ENCODE assay signal across 8 mouse cellular contexts in the genomic region with DNA sequence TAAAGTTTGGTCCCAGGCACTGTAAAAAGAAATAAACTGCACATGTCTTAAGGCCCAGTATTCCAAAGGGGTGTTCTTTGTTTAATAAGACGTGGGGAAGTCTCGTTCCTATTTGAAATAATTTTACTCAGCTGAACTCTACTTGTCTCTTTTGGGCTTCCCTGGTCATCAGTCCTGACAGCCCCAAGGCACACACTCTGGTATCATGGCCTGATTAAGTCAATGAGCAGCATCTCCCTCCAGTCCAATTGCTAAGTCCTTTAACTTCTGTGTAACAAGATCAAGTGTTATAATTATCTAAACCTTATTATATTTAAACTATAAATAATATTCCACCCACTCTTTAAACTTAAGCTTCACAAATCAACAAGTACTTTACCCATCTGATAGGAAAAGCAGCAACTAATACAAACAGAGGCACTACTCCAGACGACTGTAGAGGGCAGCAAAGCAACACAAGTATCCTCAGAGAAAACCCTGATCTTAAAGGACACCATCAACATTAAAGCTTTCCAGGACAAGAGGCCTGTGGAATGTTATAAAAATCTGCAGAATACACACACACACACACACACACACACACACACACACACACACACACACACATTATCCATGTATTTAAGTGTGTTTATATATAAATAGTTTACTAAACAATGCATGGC. TPM values are rescaled to one million over a fixed set of nuclear protein-coding genes. Genes with fewer than 3 reads are reported as not detected.
A peak's percentile ranks its signal among the peaks of the same experiment; 100 is the strongest.
DNase-seq lines count a peak whose midpoint lies in the region; ATAC-seq and TF ChIP-seq lines count a peak whose summit lies in the region.

No protein-coding gene starts in this region.

- H3K27me3 ChIP-seq in heart, adult 2 months (ENCODE audit: control insufficient read depth, insufficient read depth, low read length) = no peaks in the 10 kb centered on the region
- no peaks in the 10 kb centered on the region for H3K27me3 ChIP-seq in hindbrain, embryonic 12.5 days
- H3K27me3 ChIP-seq in midbrain, postnatal 0 days (ENCODE audit: insufficient read depth, low read length) = no peaks in the 10 kb centered on the region

- no peaks in the 10 kb centered on the region for H3K79me2 ChIP-seq in heart, adult 2 months (replicated peaks; ENCODE audit: control insufficient read depth, insufficient read depth, low read length)

- no peaks in the 10 kb centered on the region for H3K4me1 ChIP-seq in heart, adult 2 months (ENCODE audit: control insufficient read depth, insufficient read depth, low read length)
- peaks cover 5% of the 10 kb centered on the region; the same call in 1 of the 2 replicates for H3K4me1 ChIP-seq in hindbrain, embryonic 12.5 days
- H3K4me1 ChIP-seq in midbrain, postnatal 0 days (ENCODE audit: insufficient read depth, low read length) = no peaks in the 10 kb centered on the region

- no peak overlapping the region for H3K9ac ChIP-seq in heart, adult 2 months (ENCODE audit: low read depth, low read length)
- no peak overlapping the region for H3K9ac ChIP-seq in hindbrain, embryonic 12.5 days
- H3K9ac ChIP-seq in midbrain, postnatal 0 days (replicated peaks; ENCODE audit: low read length, poor library complexity, severe bottlenecking) = no peak overlapping the region

- TF ChIP-seq CTCF in heart, adult 2 months (IDR thresholded peaks at IDR 0.05) = peak; percentile 78
- TF ChIP-seq CTCF in midbrain, postnatal 0 days (IDR thresholded peaks at IDR 0.05) = peak; percentile 89

- H3K4me2 ChIP-seq in hindbrain, embryonic 12.5 days (replicated peaks) = no peak overlapping the region
- H3K4me2 ChIP-seq in midbrain, postnatal 0 days (ENCODE audit: low read depth, low read length, poor library complexity, severe bottlenecking) = no peak overlapping the region

- ATAC-seq in hindbrain, embryonic 12.5 days (ENCODE audit: low FRiP score) = peak; percentile 66
- peak; percentile 52 for ATAC-seq in midbrain, postnatal 0 days (ENCODE audit: low FRiP score)

- intact Hi-C loops in heart, adult 2 months (cut with DNase I) = no loop called here

- H3K9me3 ChIP-seq in hindbrain, embryonic 12.5 days (replicated peaks) = no peaks in the 10 kb centered on the region
- no peaks in the 10 kb centered on the region for H3K9me3 ChIP-seq in midbrain, postnatal 0 days (ENCODE audit: low read length)

- no peak overlapping the region for H3K4me3 ChIP-seq in heart, adult 2 months
- no peak overlapping the region for H3K4me3 ChIP-seq in hindbrain, embryonic 12.5 days
- no peak overlapping the region for H3K4me3 ChIP-seq in midbrain, postnatal 0 days (ENCODE audit: low read depth, low read length)

- H3K27ac ChIP-seq in heart, adult 2 months = no peak overlapping the region
- no peak overlapping the region for H3K27ac ChIP-seq in hindbrain, embryonic 12.5 days
- H3K27ac ChIP-seq in midbrain, postnatal 0 days (ENCODE audit: low read depth, low read length) = no peak overlapping the region

- DNase-seq in heart, adult 2 months = peak; percentile 14 to 31
- DNase-seq in heart, adult 11 months = no peak
- peak; percentile 59 for DNase-seq in ZHBTc4 (ENCODE audit: low read depth, low spot score)
- peak; percentile 31 for DNase-seq in embryo, embryonic 11.5 days (ENCODE audit: low read depth, low spot score)
- peak; percentile 60 to 65 for DNase-seq in layer of hippocampus, postnatal 10 days (ENCODE audit: low spot score in 2 of 2)
- peak; percentile 88 for DNase-seq in midbrain, postnatal 0 days (ENCODE audit: low spot score)
- no peak for DNase-seq in spleen, postnatal 10 days (ENCODE audit: low spot score in 2 of 2)

- no peaks in the 10 kb centered on the region; the same call in 1 of the 2 replicates for H3K36me3 ChIP-seq in heart, adult 2 months (ENCODE audit: control insufficient read depth, insufficient read depth, low read length)
- H3K36me3 ChIP-seq in hindbrain, embryonic 12.5 days = no peaks in the 10 kb centered on the region
- H3K36me3 ChIP-seq in midbrain, postnatal 0 days (ENCODE audit: insufficient read depth, low read length) = no peaks in the 10 kb centered on the region

- WGBS in heart, adult 2 months = 47% methylated on average over 3 of the region's 3 CpGs
- WGBS in hindbrain, embryonic 12.5 days = 60% methylated on average over 3 of the region's 3 CpGs
- WGBS in midbrain, postnatal 0 days = 52% methylated on average over 3 of the region's 3 CpGs

- TF ChIP-seq POLR2A in heart, adult 2 months (IDR thresholded peaks at IDR 0.05; ENCODE audit: insufficient read depth, low read depth, low read length) = no peak

- TF ChIP-seq EP300 in heart, adult 2 months (IDR thresholded peaks at IDR 0.05; ENCODE audit: insufficient read depth, low read depth, low read length) = no peak

RNA-seq across cellular contexts. Expression of gene Nectin3, which starts 10.8 kb away (rescaled TPM):
- total RNA-seq in heart, adult 2 months (2021) = 1 to 10 TPM; 6.8 to 8.0 TPM
- 2.0 and 5.7 TPM in 2 replicates for polyA plus RNA-seq in heart, adult 2 months (2012; rRNA removed)
- 50.7 and 59.0 TPM in 2 replicates for polyA plus RNA-seq in hindbrain, embryonic 12.5 days (2016; fragmentation: Nextera tagmentation; extraction: Ambion mirVana)
- total RNA-seq in layer of hippocampus, postnatal 10 days (2021) = 10 to 100 TPM; 75.8 to 89.9 TPM
- 43.7 and 58.6 TPM in 2 replicates for total RNA-seq in midbrain, postnatal 0 days (2014; rRNA removed)
- polyA plus RNA-seq in midbrain, postnatal 0 days (2015; fragmentation: Nextera tagmentation; extraction: Ambion mirVana) = 18.6 and 22.8 TPM in 2 replicates

Comparison
In these comparisons a context has a peak if more than half of its experiments do, and no peak if none do; other contexts are left out.
1. DNase-seq: peak in heart, adult 2 months (2 of 2), ZHBTc4 (single experiment), embryo, embryonic 11.5 days (single experiment), layer of hippocampus, postnatal 10 days (2 of 2) and midbrain, postnatal 0 days (single experiment); none in heart, adult 11 months (single experiment) and spleen, postnatal 10 days (0 of 2).